ENCODE assay signal across 8 mouse cellular contexts in genomic region chr2:150111247-150111912, GRCm38 (mm10).
"Had no signal": no experiment of that assay in that cellular context is flagged by ENCODE, and none has a peak within 500 bp of the region (broad histone marks: within the 10 kb centered on the region; RNA-seq: fewer than 3 reads in every experiment).

No protein-coding gene starts in this region.

- ATAC-seq: liver, embryonic 12.5 days; midbrain, embryonic 15.5 days had no signal

- DNase-seq: kidney, adult 11 months; kidney, adult 9 months; kidney, postnatal 4 days; lung, embryonic 14.5 days; lung, postnatal 10 days; spleen, adult 18-20 months had no signal
